Mouse (Mus musculus) small intestine, adult 2 months (tissue): ENCODE data around the gene Rfx8. TPM values are rescaled to one million over a fixed set of nuclear protein-coding genes. Genes with fewer than 3 reads are reported as not detected.

Experiments
- H3K27ac ChIP-seq: fragments of 200-500 bp; 2 replicates; pipeline ENCODE4 v1.5.1; 2012; ENCODE audit warnings: low read depth, low read length, control low read depth, inconsistent platforms; ENCODE audit not compliant: insufficient read depth
- H3K27me3 ChIP-seq: fragments of 200-500 bp; 2 replicates; pipeline ENCODE4 v1.6.1; 2012; ENCODE audit warnings: mild to moderate bottlenecking, moderate library complexity, low read length, inconsistent platforms; ENCODE audit not compliant: control insufficient read depth, insufficient read depth
- H3K36me3 ChIP-seq: fragments of 200-500 bp; 2 replicates; pipeline ENCODE4 v1.6.1; 2012; ENCODE audit warnings: mild to moderate bottlenecking, low read length, control low read depth, inconsistent platforms; ENCODE audit not compliant: control insufficient read depth, insufficient read depth
- H3K4me1 ChIP-seq: fragments of 200-500 bp; 2 replicates; pipeline ENCODE4 v1.6.1; 2012; ENCODE audit warnings: low read length, inconsistent platforms, mixed read lengths; ENCODE audit not compliant: control insufficient read depth, insufficient read depth, insufficient read length
- H3K4me3 ChIP-seq: fragments of 200-500 bp; 2 replicates; pipeline ENCODE4 v1.5.1; 2012; ENCODE audit warnings: low read depth, mild to moderate bottlenecking, control low read depth, inconsistent platforms, low read length, moderate library complexity
- CTCF ChIP-seq: fragments of 200-500 bp; IDR thresholded peaks from 2 replicates; pipeline ENCODE4 v1.5.1; 2012; ENCODE audit warnings: low read depth, mild to moderate bottlenecking, control low read depth, inconsistent platforms, low read length, moderate library complexity, mixed read lengths; ENCODE audit not compliant: insufficient replicate concordance, insufficient read length; ENCODE audit errors: extremely low read depth
- POLR2A ChIP-seq: fragments of 200-500 bp; IDR thresholded peaks from 2 replicates; pipeline ENCODE4 v1.6.1; 2012; ENCODE audit warnings: low read depth, mild to moderate bottlenecking, control low read depth, inconsistent platforms, low read length, moderate library complexity
- WGBS: fragments of 180-500 bp; shearing (Covaris S2); methylation state at CpG from one replicate; pipeline ENCODE4 v1.1.7; 2018; 5-methylcytosine and 5-hydroxymethylcytosine counted together
- polyA plus RNA-seq: library from polyadenylated mRNA; depleted of rRNA; stranded (reverse); fragments of >200 nt; gene quantifications from 2 replicates; pipeline ENCODE4 v1.2.3, GENCODE M21; 2012; rRNA removed

Rfx8 gene
- polyA plus RNA-seq, 1 experiment = not detected

DNA sequence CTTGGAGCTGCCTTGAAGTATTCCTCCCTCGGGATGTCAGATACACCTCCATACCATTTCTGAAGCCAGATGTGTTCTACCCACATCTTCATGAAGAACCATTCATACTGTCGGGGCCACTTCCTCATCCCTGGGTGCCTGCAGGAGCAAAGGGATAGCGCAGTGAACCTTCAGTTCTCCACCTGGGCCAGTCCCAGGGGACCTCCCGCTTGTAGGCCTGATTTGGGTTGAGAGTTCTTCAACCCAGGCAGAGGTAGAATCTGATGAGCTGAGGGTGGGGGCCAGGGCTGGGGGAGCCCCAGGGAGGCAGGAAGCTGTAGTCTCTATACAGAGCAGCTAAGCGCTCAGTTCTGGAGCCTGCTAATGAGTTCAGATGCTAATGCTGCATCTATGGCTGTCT, 97.7 kb downstream of the Rfx8 start:
- 91% methylated on average over 5 of the region's 5 CpGs for WGBS
- Histone ChIP-seq H3K27ac (no peak overlapping the region), H3K36me3 (no peaks in the 10 kb centered on the region), H3K4me1 (no peaks in the 10 kb centered on the region), H3K27me3 (no peaks in the 10 kb centered on the region), H3K4me3 (no peak overlapping the region)
- TF ChIP-seq POLR2A (no peak), CTCF (no peak)

DNA sequence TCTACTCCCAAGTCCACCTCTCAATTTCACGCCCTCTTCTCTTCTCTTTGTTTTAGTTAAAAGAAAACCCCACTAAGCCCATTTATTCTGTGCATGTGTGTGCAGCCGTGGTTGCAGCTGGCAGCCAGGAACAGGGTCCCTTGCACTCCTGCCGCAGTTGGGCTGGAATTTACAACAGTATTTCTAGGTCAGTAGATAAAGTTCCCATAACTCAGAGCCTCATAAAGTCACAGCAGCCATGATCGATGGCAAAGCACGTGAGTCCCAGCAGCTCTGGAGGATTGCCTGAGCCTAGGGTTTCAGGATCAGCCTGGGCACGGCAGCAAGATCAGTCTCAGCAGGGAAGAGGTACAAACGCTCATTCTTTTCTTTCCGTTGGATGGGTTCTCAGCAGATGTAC, 102.3 kb downstream of the Rfx8 start:
- TF ChIP-seq CTCF (no peak), POLR2A (no peak)
- Histone ChIP-seq H3K27me3 (0 out of 2 replicates have a peak, but pooled peaks cover 2% of the 10 kb centered on the region), H3K4me1 (no peaks in the 10 kb centered on the region; the same call in 1 of the 2 replicates), H3K36me3 (no peaks in the 10 kb centered on the region), H3K27ac (no peak overlapping the region), H3K4me3 (no peak overlapping the region)
- 25% methylated on average over 8 of the region's 8 CpGs for WGBS

DNA sequence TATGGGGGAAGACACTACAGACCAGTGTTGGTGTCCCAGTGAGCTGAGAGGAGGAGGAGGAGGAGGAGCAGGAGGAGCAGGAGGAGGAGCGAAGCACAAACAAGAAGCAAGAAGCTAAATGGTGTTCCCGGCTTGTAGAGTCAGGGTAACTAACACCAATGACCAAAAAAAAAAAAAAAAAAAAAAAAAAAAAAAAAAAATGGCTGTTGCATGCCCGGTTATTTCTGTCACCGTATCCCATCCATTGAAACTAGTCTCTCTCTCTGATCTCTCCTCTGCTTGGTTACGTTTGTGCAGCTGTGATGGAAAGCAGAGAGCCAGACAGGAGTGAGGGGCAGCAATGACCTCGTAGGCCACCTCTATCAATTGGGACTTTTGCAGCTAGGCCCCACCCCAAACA, 105.3 kb downstream of the Rfx8 start:
- 81% methylated on average over 6 of the region's 6 CpGs for WGBS
- Histone ChIP-seq H3K4me1 (no peaks in the 10 kb centered on the region; the same call in 1 of the 2 replicates), H3K36me3 (no peaks in the 10 kb centered on the region), H3K27me3 (0 out of 2 replicates have a peak, but pooled peaks cover 2% of the 10 kb centered on the region), H3K27ac (no peak overlapping the region), H3K4me3 (no peak overlapping the region)
- no peak for TF ChIP-seq CTCF

Other genes starting within 250 kb of the Rfx8 start
- 6.0 and 13.1 TPM in 2 replicates for gene Tbc1d8, start 242.2 kb downstream of the Rfx8 start, polyA plus RNA-seq
- gene Cnot11, start 186.0 kb downstream of the Rfx8 start, polyA plus RNA-seq = 11.7 and 18.8 TPM in 2 replicates
- 13.2 and 15.6 TPM in 2 replicates for gene Rnf149, start 143.6 kb downstream of the Rfx8 start, polyA plus RNA-seq
- 0.03 and 0.10 TPM in 2 replicates for gene Creg2, start 69.5 kb downstream of the Rfx8 start, polyA plus RNA-seq
- gene Gm3646, start 84.3 kb upstream of the Rfx8 start, polyA plus RNA-seq = not detected in 2 replicates
- gene Map4k4, start 179.9 kb upstream of the Rfx8 start, polyA plus RNA-seq = 16.7 and 41.0 TPM in 2 replicates